Mouse (Mus musculus): ENCODE measurements at regions not wholly inside any gene's neighbourhood (a gene's known extent, or its start where the extent isn't known, plus 50 kb on each side); places are given as distances from the start of the nearest gene placed in this dataset.
"Not testable (repeated sequence)": the region's sequence is repeated elsewhere in the genome, so short reads cannot be mapped to it uniquely, and the experiment has no call there.

DNA sequence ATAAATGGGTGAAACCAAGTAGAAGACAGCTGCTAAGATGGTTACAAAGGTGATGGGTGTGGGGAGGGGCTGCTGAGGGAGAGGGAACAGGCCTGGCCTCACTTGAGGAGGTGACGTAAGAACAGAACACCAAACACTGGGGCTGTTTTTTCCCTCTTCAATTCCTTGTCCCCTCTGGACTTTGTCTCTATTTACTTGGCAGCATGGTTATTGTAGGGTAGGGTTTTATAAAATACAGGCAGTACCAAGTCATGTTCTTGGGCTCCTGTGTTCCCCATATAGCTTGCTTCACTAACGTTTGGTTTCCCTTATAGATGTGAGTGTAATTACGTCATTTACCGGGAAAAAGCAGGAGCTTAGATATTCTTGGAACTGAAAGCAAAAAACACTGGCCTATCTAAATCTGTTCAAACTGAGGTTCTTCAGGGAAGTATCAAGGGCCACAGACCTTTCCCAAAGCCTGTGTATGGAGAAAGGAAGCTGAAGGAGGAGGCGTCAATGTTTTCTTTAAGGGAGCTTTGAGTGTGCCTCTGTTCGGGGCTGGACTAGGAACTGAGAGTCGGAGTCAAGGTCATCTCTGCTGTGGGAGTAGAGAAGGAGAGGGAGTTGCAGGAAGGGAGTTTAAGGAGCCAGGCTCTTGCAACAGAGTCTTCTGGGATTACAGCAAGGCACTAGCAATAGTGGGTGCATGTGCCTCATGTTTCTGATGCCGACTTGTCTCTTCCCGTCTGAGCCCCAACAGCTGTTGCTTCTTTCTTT, 85.1 kb upstream of the Atp1b1 start:
- no peak for DNase-seq (ENCODE audit: low spot score)

DNA sequence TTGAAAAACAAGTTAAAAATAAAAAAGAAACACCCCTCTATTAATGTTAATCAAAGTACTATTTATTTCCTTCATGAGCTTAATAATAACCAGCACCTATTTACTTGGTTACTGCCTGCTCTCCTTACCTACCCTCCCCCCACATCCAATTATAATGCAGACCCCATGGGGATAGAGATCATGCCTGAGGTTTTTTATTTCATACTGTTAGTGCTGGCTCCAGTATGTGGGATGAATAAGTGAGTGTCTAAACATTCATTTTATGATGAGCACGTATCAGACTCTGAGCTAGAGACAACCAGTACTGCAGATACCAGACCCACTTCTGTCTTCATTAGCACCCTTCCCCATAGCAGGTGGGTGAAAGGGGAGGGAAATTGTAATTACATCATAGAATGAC, 83.6 kb upstream of the Atp1b1 start:
- DNase-seq (ENCODE audit: low spot score): no peak

DNA sequence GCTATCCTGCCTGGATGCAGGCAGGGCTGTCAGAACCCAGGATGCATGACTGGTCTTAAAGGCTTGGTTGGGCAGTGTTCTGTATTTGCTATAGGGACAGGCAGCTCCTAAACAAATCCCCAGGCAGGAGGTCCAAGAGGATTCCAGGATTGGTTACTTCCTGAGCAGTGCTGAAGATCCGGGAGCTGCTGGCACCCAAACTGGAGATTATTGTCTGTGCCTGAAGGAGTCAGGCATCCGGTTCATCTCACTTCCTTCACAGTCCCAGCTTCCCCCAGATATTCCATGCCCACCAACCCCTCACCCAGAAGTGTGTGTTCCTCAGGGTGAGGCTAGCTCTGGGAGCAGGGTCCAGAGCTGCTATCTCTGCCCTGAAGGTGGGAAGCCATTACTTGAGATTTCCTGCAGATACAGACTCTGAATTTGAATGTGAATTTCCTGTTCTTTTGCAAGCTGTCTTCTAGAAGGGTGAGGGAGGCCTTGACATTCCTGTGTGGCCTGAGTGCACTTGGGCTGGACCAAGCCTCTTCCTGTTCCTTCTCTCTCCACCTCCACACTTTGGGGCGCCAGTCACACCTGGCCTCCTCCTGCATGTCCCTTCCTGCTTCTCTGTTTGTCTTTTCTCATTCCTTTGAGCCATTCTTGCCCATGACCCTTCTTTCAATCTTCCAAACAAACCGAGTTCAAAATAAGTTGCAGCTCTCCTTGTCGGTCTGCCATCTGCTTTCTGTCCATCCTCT, 80.3 kb upstream of the Atp1b1 start:
- DNase-seq (ENCODE audit: low spot score): peak; percentile 30

DNA sequence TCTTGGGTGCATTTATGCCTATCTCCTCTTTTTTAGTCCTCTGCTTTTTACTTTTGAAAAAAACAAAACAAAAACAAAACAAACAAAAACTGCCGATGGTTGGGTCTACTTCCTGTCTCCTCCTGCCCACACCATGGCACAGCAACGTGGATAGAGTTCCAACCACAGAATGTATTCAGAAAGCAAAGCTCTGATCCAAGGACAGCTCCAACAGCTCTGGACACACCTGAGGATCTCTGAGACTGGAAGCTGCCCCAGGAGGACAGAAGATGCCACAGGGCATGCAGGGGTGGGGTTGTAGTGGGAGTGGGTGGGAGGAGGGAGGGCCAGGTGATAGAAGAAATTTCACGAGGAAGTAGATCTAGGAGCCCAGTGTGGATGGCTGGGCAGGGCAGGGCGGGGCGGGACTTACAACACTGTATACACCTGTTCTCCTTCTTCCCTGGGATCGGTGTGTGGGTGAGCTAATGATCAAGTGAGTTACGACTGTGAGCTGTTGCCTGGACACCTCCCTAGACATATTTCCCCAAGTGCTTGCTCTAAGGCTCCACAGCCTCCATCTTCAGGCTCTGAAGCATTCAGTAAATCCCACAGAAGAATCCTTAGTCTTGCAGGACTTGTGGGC, 79.3 kb upstream of the Atp1b1 start:
- DNase-seq (ENCODE audit: low spot score): peak; percentile 22

DNA sequence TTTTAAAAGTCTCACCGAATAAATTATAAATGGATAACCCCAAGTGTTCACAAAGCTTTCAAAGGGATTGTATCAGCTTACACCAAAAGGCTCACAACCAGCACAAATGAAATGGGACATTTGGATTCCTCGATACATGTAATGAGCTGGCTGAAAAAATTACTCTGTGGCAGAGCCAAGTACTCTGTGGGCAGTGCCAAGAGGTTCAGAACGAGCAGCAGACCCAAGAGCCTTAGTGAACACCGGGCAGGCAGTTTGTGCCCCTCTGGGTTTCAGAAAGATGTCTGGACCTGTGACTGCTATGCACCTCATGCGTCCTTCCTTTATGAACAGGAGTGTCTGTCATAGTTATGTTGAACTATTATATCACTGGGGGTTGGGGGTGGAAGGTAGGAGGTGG, 74.0 kb upstream of the Atp1b1 start:
- no peak for DNase-seq (ENCODE audit: low spot score)

- DNase-seq (ENCODE audit: low spot score): no peak
Measured at GRCm38 (mm10) chr1:164531741-164532140, 73.6 kb upstream of the Atp1b1 start.

GRCm38 (mm10) chr1:164526748-164527147, 68.6 kb upstream of the Atp1b1 start:
- no peak for DNase-seq (ENCODE audit: low spot score)

DNA sequence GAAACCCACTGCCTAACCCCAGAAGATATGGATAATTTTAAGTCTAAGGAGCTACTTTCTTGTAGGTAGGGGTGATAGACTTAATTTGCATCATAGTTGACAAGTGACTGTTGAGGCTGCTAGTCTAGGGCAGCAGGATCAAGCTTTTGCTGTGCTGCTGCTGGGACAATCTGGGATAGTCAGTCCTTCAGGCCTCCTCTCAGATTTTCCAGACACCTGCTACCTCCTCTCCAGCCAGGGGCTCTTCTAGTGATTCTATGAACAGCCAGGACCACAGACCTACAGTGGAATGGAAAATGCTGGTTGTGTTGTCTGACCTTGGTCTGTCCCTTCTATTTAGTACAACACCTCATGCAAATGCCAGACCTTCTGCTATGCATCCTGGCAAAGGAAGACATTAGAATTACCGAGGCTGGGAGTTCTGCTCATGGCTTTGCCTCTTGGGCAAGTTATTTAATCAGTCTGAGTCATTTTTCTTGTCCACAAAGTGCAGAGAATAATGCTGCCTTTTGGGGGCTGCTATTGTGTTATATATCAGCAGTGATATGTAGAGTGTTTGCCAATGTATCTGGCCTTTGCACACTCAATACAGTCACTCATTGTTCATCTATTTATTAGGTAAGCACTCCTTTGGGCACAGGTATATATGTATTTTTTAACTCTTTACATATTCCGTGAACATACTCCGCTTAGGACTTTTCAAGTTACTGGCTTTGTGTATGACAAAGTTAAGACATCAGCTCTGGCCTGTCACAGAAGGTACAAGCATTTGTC, 64.4 kb upstream of the Atp1b1 start:
- DNase-seq (ENCODE audit: low spot score): no peak

- DNase-seq (ENCODE audit: low spot score): no peak
Measured at GRCm38 (mm10) chr1:164521371-164522130, 63.4 kb upstream of the Atp1b1 start.

- DNase-seq (ENCODE audit: low spot score): no peak
Measured at GRCm38 (mm10) chr1:164518866-164519265, 60.7 kb upstream of the Atp1b1 start.

GRCm38 (mm10) chr1:164518308-164518707, 60.2 kb upstream of the Atp1b1 start:
- DNase-seq (ENCODE audit: low spot score): no peak

- not testable (repeated sequence) for DNase-seq (ENCODE audit: low spot score)
Measured at GRCm38 (mm10) chr1:164517362-164517761, 59.2 kb upstream of the Atp1b1 start.

- DNase-seq (ENCODE audit: low spot score): no peak
Measured at GRCm38 (mm10) chr1:164511628-164512385, 53.7 kb upstream of the Atp1b1 start.

- no peak for DNase-seq (ENCODE audit: low spot score)
Measured at GRCm38 (mm10) chr1:164509226-164509625, 51.1 kb upstream of the Atp1b1 start.

DNA sequence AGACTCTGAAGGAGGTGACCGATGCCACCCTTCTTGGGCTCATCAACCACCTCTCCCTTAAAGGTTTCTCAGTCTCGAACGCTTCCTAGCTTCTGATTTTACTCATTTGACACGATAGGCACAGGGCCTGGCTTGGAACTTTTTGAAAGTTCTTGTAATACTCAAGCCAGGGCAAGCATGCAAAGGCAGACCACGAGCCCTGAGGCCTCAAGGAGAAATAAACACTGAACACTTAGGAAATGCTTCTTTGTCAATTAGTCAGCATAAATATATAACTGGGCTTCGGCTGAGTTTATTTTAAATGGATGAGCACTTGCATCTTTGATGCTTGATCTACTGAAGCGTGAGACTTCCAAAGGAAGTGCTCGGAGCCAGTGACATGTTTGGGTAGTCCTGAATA, 50.4 kb upstream of the Atp1b1 start:
- DNase-seq (ENCODE audit: low spot score): no peak

GRCm38 (mm10) chr1:164508106-164508505, 50.0 kb upstream of the Atp1b1 start:
- DNase-seq (ENCODE audit: low spot score): no peak

Data from testis, postnatal 10 days (tissue).